Mouse (Mus musculus): ENCODE measurements around the gene Themis3. TPM values are rescaled to one million over a fixed set of nuclear protein-coding genes. Genes with fewer than 3 reads are reported as not detected.
A peak's percentile ranks its signal among the peaks of the same experiment; 100 is the strongest.
"Not testable (repeated sequence)": the region's sequence is repeated elsewhere in the genome, so short reads cannot be mapped to it uniquely, and the experiment has no call there.

The Themis3 gene
- total RNA-seq, 2 experiments from 2014 or later: not detected

GRCm38 (mm10) chr17:66561380-66561779 lies 33.0 kb downstream of the Themis3 start:
- intact Hi-C loops (cut with DNase I): no loop called here
- no peak for DNase-seq

- intact Hi-C loops (cut with DNase I): no loop called here
- no peak for DNase-seq
Measured at GRCm38 (mm10) chr17:66558404-66559317, 35.8 kb downstream of the Themis3 start.

- intact Hi-C loops (cut with DNase I): no loop called here
- DNase-seq: no peak
Measured at GRCm38 (mm10) chr17:66552690-66553089, 41.7 kb downstream of the Themis3 start.

GRCm38 (mm10) chr17:66550486-66550885 lies 43.9 kb downstream of the Themis3 start:
- no peak for DNase-seq
- intact Hi-C loops (cut with DNase I): no loop called here

- intact Hi-C loops (cut with DNase I): no loop called here
- no peak for DNase-seq
Measured at GRCm38 (mm10) chr17:66532285-66532684, 62.1 kb downstream of the Themis3 start.

GRCm38 (mm10) chr17:66523396-66523795 lies 71.0 kb downstream of the Themis3 start:
- no peak for DNase-seq
- intact Hi-C loops (cut with DNase I): no loop called here

- intact Hi-C loops (cut with DNase I); DNase-seq: not testable (repeated sequence)
Measured at GRCm38 (mm10) chr17:66522631-66523030, 71.8 kb downstream of the Themis3 start.

- intact Hi-C loops (cut with DNase I): no loop called here
- DNase-seq: peak; percentile 90 to 92
Measured at GRCm38 (mm10) chr17:66519554-66520553, 74.6 kb downstream of the Themis3 start, which contains the start of gene Rab12. Gene Rab12 (minus strand): TSS chr17:66519729.

GRCm38 (mm10) chr17:66518877-66519553 lies 75.4 kb downstream of the Themis3 start:
- DNase-seq: no peak
- intact Hi-C loops (cut with DNase I): no loop called here

- intact Hi-C loops (cut with DNase I): no loop called here
- no peak for DNase-seq
Measured at GRCm38 (mm10) chr17:66516953-66517352, 77.5 kb downstream of the Themis3 start.

- DNase-seq: no peak
- intact Hi-C loops (cut with DNase I): no loop called here
Measured at GRCm38 (mm10) chr17:66514288-66514995, 80.0 kb downstream of the Themis3 start.

GRCm38 (mm10) chr17:66512202-66512956 lies 82.0 kb downstream of the Themis3 start:
- intact Hi-C loops (cut with DNase I): no loop called here
- no peak for DNase-seq

GRCm38 (mm10) chr17:66510221-66510683 lies 84.2 kb downstream of the Themis3 start:
- peak in 1 of 2 experiments; percentile 53 for DNase-seq
- intact Hi-C loops (cut with DNase I): no loop called here

GRCm38 (mm10) chr17:66507049-66507954 lies 87.1 kb downstream of the Themis3 start:
- DNase-seq: peak in 1 of 2 experiments; percentile 33
- intact Hi-C loops (cut with DNase I): no loop called here

GRCm38 (mm10) chr17:66504964-66505363 lies 89.5 kb downstream of the Themis3 start:
- intact Hi-C loops (cut with DNase I): no loop called here
- no peak for DNase-seq
